Mouse (Mus musculus) embryonic facial prominence, embryonic 15.5 days (tissue): ENCODE data around the gene Iffo1. TPM values are rescaled to one million over a fixed set of nuclear protein-coding genes. Genes with fewer than 3 reads are reported as not detected.
"Not testable (repeated sequence)": the region's sequence is repeated elsewhere in the genome, so short reads cannot be mapped to it uniquely, and the experiment has no call there.

Source experiments
- ATAC-seq: fragments of 200-750 bp; cut with Nextera tagmentation; 2 replicates; pipeline ENCODE4 v1.8.0; 2017; ENCODE audit warnings: low read depth, moderate TSS enrichment; ENCODE audit not compliant: insufficient number of reproducible peaks, low FRiP score, low TSS enrichment
- H3K27ac ChIP-seq: fragments of 300-500 bp; sonication (generic); replicated peaks from 2 replicates; pipeline ENCODE4 v1.5.1; 2015; ENCODE audit warnings: mild to moderate bottlenecking, inconsistent platforms
- H3K27me3 ChIP-seq: fragments of 300-500 bp; sonication (generic); 2 replicates; pipeline ENCODE4 v1.6.1; 2015; ENCODE audit warnings: inconsistent platforms
- H3K36me3 ChIP-seq: fragments of 300-500 bp; sonication (generic); 2 replicates; pipeline ENCODE4 v1.6.1; 2015; ENCODE audit warnings: mild to moderate bottlenecking, inconsistent platforms
- H3K4me1 ChIP-seq: fragments of 300-500 bp; sonication (generic); 2 replicates; pipeline ENCODE4 v1.6.1; 2015; ENCODE audit warnings: inconsistent platforms
- H3K4me2 ChIP-seq: fragments of 300-500 bp; sonication (generic); replicated peaks from 2 replicates; pipeline ENCODE4 v1.6.1; 2015; ENCODE audit warnings: mild to moderate bottlenecking, inconsistent platforms
- H3K4me3 ChIP-seq: fragments of 300-500 bp; sonication (generic); replicated peaks from 2 replicates; pipeline ENCODE4 v1.5.1; 2015; ENCODE audit warnings: mild to moderate bottlenecking, inconsistent platforms
- H3K9ac ChIP-seq: fragments of 300-500 bp; sonication (generic); 2 replicates; pipeline ENCODE4 v1.6.1; 2015; ENCODE audit warnings: inconsistent platforms
- H3K9me3 ChIP-seq: fragments of 300-500 bp; sonication (generic); replicated peaks from 2 replicates; pipeline ENCODE4 v1.6.1; 2016; ENCODE audit warnings: inconsistent platforms
- WGBS: fragments of 180-500 bp; shearing (Covaris S2); methylation state at CpG from one replicate; pipeline ENCODE4 v1.1.7; 2015; 5-methylcytosine and 5-hydroxymethylcytosine counted together
- polyA plus RNA-seq: library from polyadenylated mRNA; unstranded; fragments of >200 nt; fragmentation: Nextera tagmentation; extraction: Ambion mirVana; gene quantifications from 2 replicates; pipeline ENCODE4 v1.2.1, GENCODE M21; 2015

Gene Iffo1
- polyA plus RNA-seq, 1 experiment from 2014 or later = 30.3 TPM

DNA sequence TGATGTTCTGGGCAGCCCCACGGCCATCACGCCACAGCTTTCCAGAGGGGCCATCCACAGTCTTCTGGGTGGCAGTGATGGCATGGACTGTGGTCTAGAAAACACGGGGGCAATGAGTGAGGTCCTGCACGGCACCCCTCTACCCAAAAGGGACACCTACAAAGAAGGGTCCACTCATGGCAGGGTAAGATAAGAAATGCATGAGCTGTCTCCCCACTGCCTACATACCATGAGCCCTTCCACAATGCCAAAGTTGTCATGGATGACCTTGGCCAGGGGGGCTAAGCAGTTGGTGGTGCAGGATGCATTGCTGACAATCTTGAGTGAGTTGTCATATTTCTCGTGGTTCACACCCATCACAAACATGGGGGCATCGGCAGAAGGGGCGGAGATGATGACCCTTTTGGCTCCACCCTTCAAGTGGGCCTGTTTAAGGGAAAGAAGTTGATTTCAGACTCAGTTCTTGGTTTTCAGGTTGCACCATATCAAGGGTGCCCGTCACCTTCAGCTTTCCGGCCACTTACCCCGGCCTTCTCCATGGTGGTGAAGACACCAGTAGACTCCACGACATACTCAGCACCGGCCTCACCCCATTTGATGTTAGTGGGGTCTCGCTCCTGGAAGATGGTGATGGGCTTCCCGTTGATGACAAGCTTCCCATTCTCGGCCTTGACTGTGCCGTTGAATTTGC is 17.7 kb downstream of the Iffo1 start:
- not testable (repeated sequence) for H3K27ac ChIP-seq, H3K9me3 ChIP-seq, ATAC-seq, H3K9ac ChIP-seq, H3K4me3 ChIP-seq, H3K27me3 ChIP-seq, H3K4me2 ChIP-seq
- Histone ChIP-seq H3K36me3 (peaks cover 50% of the 10 kb centered on the region), H3K4me1 (peaks cover 51% of the 10 kb centered on the region)
- 68% methylated on average over 13 of the region's 16 CpGs for WGBS

GRCm38 (mm10) chr6:125163801-125164657 is 19.0 kb downstream of the Iffo1 start:
- WGBS = 3% methylated on average over 20 of the region's 20 CpGs
- Histone ChIP-seq H3K27me3 (no peaks in the 10 kb centered on the region), H3K4me3 (peak overlapping the region; percentile 95), H3K27ac (peak overlapping the region; percentile 94), H3K36me3 (peaks cover 54% of the 10 kb centered on the region), H3K9ac (peak overlapping the region; percentile 91), H3K4me2 (peak overlapping the region; percentile 85), H3K4me1 (peaks cover 53% of the 10 kb centered on the region), H3K9me3 (no peaks in the 10 kb centered on the region)
- no peak for ATAC-seq

DNA sequence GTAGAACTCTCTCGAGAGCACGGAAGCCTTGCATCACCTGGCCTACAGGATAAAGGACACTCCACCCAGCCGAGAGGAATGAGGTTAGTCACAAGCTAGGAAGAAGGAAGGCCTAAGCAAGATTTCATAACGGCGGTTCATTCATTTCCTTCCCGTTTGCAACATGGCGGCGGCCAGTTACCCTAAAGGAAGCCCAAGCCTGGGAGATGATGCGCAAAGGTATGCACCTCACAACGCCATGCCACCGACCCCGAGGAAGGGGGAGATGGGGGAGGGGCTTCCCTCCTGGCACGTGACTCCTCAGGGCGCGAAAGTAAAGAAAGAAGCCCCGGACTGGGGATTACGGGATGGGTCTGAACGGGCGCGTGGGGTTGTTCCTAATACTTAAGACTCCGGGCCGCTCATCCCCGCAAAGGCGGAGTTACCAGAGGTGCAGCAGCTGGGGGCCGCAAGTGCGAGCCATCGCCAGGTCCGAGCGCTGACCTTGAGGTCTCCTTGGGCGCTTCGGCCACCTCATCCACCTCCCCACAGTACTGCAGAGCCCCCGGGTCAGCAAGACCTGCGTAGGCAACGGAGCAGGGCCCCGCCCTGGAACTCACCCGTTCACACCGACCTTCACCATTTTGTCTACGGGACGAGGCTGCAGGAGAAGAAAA is 19.8 kb downstream of the Iffo1 start:
- WGBS = under 1% methylated on average over 39 of the region's 39 CpGs
- Histone ChIP-seq H3K9me3 (no peaks in the 10 kb centered on the region), H3K4me1 (peaks cover 53% of the 10 kb centered on the region), H3K27me3 (no peaks in the 10 kb centered on the region), H3K4me3 (peak overlapping the region; percentile 95), H3K27ac (peak overlapping the region; percentile 94), H3K36me3 (peaks cover 54% of the 10 kb centered on the region), H3K4me2 (peak overlapping the region; percentile 85), H3K9ac (peak overlapping the region; percentile 91)
- no peak for ATAC-seq

- Histone ChIP-seq H3K4me3 (peak overlapping the region; percentile 95), H3K27me3 (no peaks in the 10 kb centered on the region), H3K4me2 (peak overlapping the region; percentile 85), H3K9ac (peak overlapping the region; percentile 91), H3K36me3 (peaks cover 54% of the 10 kb centered on the region), H3K4me1 (peaks cover 47% of the 10 kb centered on the region), H3K27ac (peak overlapping the region; percentile 94), H3K9me3 (no peaks in the 10 kb centered on the region)
- ATAC-seq = peak; percentile 91
- WGBS = 1% methylated on average over 36 of the region's 36 CpGs
These were observed 20.4 kb downstream of the Iffo1 start for GRCm38 (mm10) chr6:125165328-125165891.

DNA sequence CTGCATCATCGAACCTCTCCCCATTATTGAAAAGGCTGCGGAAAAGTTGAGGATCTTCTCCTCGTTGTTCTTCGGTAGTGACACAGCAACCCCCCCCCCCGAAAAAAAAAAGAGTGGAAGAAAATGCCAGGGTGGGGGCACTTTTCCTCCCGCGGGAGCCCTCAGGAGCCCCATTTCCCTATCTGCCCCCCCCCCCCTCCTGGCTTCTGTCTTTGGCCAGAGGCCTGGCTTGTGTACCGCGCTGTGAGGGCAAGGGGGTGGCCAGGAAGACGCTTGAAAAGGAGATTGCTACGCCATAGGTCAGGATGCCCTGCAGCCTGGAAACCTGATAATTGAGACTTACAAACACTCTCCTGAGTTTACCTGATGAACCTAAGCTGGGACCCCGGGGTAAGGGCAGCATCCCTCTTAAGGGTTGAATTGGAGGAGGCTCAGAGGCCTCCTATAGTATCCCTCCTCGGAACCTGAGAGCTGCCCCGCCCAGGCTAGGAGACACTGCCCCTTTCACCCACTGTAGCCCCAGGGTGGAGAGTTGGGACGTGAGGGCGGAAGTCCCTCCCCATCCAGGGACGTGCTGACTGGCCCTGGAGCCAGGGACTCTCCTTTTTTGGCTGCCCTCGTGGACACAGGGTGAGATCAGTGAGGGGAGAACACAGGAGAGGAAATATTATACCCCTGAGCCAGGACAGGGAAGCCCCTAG is 21.2 kb downstream of the Iffo1 start, which contains the start of gene Gapdh:
Gene Gapdh (minus strand): TSS at position 417 of the 701 bp plus-strand sequence.
- Histone ChIP-seq H3K36me3 (peaks cover 54% of the 10 kb centered on the region), H3K9me3 (no peaks in the 10 kb centered on the region), H3K27me3 (no peaks in the 10 kb centered on the region), H3K4me3 (peak within 1 kb of the TSS; percentile 95), H3K4me2 (peak within 1 kb of the TSS; percentile 85), H3K9ac (peak within 1 kb of the TSS; percentile 91), H3K27ac (peak within 1 kb of the TSS; percentile 94), H3K4me1 (peaks cover 39% of the 10 kb centered on the region)
- ATAC-seq = peak; percentile 71
- WGBS = under 1% methylated on average over 18 of the region's 18 CpGs

DNA sequence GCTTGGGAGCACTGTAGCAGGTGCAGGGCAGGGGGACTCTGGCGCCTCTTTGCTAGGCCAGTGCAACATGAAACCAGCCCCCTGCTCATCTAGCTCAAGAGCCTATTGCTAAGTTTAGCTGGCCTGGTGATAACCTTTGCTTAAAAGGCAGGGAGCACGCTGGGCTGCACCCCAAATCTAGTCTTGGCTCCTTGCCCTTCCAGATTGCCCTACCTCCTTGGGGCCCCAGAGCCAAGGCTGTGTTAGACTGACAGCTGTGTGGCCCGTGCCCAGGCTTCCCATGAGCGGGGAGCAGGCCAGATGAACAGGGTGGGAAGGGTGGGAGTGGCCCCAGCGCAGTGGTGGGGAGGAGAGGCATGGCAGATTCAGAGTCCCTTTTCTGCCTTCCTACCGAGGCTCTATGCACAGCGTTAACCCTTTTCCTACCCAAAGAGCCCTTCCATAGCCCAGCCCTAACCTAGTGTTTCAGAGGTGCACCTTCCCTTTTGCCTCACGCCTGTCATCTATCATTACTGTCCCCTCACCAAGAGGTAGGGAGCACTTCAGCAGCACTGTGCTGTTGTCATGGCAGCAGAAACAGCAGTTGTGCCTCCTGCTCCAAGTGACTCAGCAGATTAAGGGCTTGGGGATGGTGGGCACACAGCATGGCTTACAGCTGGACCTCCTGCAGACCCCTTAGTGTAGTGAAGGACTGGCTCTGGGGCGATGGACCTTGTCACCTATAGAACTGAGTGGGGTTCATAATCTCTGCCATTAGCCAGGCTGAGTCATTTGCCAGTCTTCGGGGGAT is 22.0 kb downstream of the Iffo1 start:
- H3K4me1 ChIP-seq = peaks cover 34% of the 10 kb centered on the region
- 19% methylated on average over 10 of the region's 10 CpGs for WGBS
- H3K36me3 ChIP-seq = peaks cover 59% of the 10 kb centered on the region
- peak overlapping the region; percentile 85 for H3K4me2 ChIP-seq
- peak; percentile 48; the same call in 1 of the 2 replicates for ATAC-seq
- H3K9me3 ChIP-seq = no peaks in the 10 kb centered on the region
- H3K9ac ChIP-seq = 0 out of 2 replicates have a peak overlapping the region, but pooled peaks have one; percentile 28
- peak overlapping the region; percentile 94 for H3K27ac ChIP-seq
- H3K4me3 ChIP-seq = peak overlapping the region; percentile 95
- H3K27me3 ChIP-seq = no peaks in the 10 kb centered on the region

- H3K4me1 ChIP-seq = peaks cover 34% of the 10 kb centered on the region
- 0 out of 2 replicates have a peak overlapping the region, but pooled peaks have one; percentile 94 for H3K27ac ChIP-seq
- H3K9ac ChIP-seq = no peak overlapping the region
- no peaks in the 10 kb centered on the region for H3K9me3 ChIP-seq
- H3K27me3 ChIP-seq = no peaks in the 10 kb centered on the region
- no peak for ATAC-seq
- H3K4me3 ChIP-seq = no peak overlapping the region
- 89% methylated on average over 14 of the region's 14 CpGs for WGBS
- H3K4me2 ChIP-seq = no peak overlapping the region
- peaks cover 64% of the 10 kb centered on the region for H3K36me3 ChIP-seq
These were observed 23.0 kb downstream of the Iffo1 start for GRCm38 (mm10) chr6:125168086-125168485.

DNA sequence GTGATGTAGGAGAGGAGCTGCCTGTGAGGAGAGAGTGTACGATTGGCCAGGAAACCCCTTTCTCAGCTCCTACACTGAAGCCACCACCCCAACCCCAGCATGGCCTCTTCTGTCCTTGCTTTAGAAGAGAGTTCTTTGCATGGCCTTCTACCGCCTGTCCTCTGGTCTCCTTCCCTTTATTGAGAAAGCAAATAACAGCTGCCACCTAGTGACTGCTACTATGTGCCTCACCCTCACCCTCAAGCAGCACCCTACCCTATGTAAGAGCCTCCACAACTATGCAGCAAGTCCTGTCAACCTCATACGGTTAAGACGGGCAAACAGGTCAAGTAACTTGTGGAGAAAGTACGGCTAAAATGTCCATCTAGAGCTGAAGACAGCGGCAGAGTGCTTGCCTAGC is 25.2 kb downstream of the Iffo1 start:
- ATAC-seq = no peak
- H3K4me3 ChIP-seq = no peak overlapping the region
- no peak overlapping the region for H3K27ac ChIP-seq
- H3K4me1 ChIP-seq = peaks cover 21% of the 10 kb centered on the region
- no peaks in the 10 kb centered on the region for H3K27me3 ChIP-seq
- no peaks in the 10 kb centered on the region for H3K9me3 ChIP-seq
- no peak overlapping the region for H3K4me2 ChIP-seq
- WGBS = 86% methylated on average over 6 of the region's 6 CpGs
- H3K36me3 ChIP-seq = peaks cover 76% of the 10 kb centered on the region
- H3K9ac ChIP-seq = no peak overlapping the region

- WGBS = 74% methylated on average over 2 of the region's 2 CpGs
- H3K27ac ChIP-seq = no peak overlapping the region
- no peak overlapping the region for H3K9ac ChIP-seq
- peaks cover 4% of the 10 kb centered on the region for H3K4me1 ChIP-seq
- no peaks in the 10 kb centered on the region for H3K9me3 ChIP-seq
- H3K27me3 ChIP-seq = no peaks in the 10 kb centered on the region
- H3K4me3 ChIP-seq = no peak overlapping the region
- no peak overlapping the region for H3K4me2 ChIP-seq
- peaks cover 98% of the 10 kb centered on the region for H3K36me3 ChIP-seq
- ATAC-seq = no peak
These were observed 27.4 kb downstream of the Iffo1 start for GRCm38 (mm10) chr6:125172474-125172873.

GRCm38 (mm10) chr6:125173256-125173655 is 28.2 kb downstream of the Iffo1 start:
- Histone ChIP-seq H3K36me3 (peaks cover 100% of the 10 kb centered on the region), H3K9me3 (no peaks in the 10 kb centered on the region), H3K4me1 (no peaks in the 10 kb centered on the region), H3K27me3 (no peaks in the 10 kb centered on the region), H3K4me2 (no peak overlapping the region), H3K27ac (no peak overlapping the region), H3K9ac (no peak overlapping the region), H3K4me3 (no peak overlapping the region)
- no peak for ATAC-seq
- WGBS = 92% methylated on average over 7 of the region's 7 CpGs
